Mouse (Mus musculus): ENCODE results near the gene Ergic3. TPM values are rescaled to one million over a fixed set of nuclear protein-coding genes. Genes with fewer than 3 reads are reported as not detected.

Ergic3 gene
- 175 and 193 TPM in 2 replicates for total RNA-seq (2015)
- 35.9 and 54.6 TPM in 2 replicates for total RNA-seq (2017)

DNA sequence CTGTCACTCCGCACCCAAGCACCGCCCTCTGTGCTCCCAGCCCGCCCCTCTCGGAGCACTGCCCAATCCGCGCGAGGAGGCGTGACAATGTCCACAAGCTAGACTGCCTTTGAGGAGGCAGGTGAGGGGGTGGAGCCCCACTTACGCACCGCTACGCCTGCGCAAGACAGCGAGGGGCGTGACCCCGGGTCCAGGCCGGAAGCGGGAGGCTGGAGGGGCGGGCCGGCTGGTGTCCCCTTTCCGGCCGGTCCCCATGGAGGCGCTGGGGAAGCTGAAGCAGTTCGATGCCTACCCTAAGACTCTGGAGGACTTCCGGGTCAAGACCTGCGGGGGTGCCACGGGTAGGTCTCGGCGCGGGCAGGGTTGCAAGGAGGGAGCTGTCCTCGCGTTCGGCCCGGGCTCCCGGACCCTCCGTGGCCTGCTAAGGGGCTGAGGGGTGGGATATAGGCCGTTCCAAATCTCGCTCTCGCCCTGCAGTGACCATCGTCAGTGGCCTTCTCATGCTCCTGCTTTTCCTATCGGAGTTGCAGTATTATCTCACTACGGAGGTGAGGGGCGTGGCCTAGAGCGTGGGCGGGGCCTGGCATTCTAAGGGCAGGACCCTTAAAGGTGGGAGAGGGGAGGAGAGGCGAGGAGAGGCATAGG, at the start of gene Ergic3, which contains the start of gene 6430550D23Rik:
TSS of gene Ergic3 (plus strand) at position 158 of the 645 bp plus-strand sequence.
TSS of gene 6430550D23Rik (minus strand) at position 90 of the 645 bp plus-strand sequence.
- ATAC-seq (ENCODE audit: poor library complexity, severe bottlenecking): peak; percentile 99

- no peak for ATAC-seq (ENCODE audit: poor library complexity, severe bottlenecking)
Observed at GRCm38 (mm10) chr2:155959981-155960380, 47.9 kb upstream of the Ergic3 start.

GRCm38 (mm10) chr2:155961862-155962261, 46.0 kb upstream of the Ergic3 start:
- no peak for ATAC-seq (ENCODE audit: poor library complexity, severe bottlenecking)

GRCm38 (mm10) chr2:155962991-155963390, 44.9 kb upstream of the Ergic3 start:
- ATAC-seq (ENCODE audit: poor library complexity, severe bottlenecking): no peak

DNA sequence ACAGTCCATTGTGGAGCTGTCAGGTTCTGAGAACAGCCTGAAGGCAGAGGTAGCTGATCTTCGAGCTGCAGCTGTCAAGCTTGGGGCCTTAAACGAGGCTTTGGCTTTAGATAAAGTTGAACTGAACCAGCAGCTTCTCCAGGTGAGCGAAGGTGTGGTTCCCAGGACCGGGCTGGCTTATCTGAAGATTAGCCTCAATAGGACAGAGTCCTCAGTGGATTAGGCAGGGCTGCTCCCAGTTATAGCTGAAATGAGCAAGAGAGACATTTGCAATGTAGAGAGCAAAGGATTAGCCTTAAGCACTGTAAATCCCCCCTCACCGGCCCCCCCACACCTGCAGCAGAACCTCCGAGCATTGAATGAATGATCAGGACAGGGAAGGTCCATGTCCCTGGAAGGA, 34.5 kb upstream of the Ergic3 start:
- no peak for ATAC-seq (ENCODE audit: poor library complexity, severe bottlenecking)

DNA sequence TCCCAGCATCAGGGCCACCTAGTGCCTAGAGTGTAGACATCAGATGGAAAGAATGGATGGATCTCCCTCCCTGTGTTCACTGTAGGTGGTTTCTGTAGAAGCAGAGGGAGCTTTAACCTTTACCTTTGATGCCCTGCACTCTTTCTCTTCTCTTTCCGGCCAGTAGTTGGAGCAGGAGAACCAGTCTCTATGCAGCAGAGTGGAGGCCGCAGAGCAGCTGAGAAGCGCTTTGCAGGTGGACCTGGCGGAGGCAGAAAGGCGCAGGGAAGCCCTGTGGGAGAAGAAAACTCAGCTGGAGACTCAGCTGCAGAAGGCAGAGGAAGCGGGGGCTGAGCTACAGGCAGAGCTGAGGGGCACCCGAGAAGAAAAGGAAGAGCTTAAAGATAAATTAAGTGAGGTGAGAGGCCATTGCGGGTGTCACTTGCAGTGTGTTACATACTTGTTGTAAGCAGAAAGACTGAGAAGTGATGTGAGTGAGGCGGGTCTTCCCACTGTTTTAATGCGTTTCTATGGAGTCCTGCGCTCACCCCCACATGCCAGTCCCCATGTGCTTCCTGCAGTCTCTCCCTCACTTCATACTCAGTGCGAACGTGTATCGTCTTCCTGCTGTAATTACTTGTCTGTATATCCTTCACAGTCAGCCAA, 33.6 kb upstream of the Ergic3 start:
- ATAC-seq (ENCODE audit: poor library complexity, severe bottlenecking): no peak

- peak; percentile 98 for ATAC-seq (ENCODE audit: poor library complexity, severe bottlenecking)
Observed at GRCm38 (mm10) chr2:155979328-155979991, 28.4 kb upstream of the Ergic3 start.

DNA sequence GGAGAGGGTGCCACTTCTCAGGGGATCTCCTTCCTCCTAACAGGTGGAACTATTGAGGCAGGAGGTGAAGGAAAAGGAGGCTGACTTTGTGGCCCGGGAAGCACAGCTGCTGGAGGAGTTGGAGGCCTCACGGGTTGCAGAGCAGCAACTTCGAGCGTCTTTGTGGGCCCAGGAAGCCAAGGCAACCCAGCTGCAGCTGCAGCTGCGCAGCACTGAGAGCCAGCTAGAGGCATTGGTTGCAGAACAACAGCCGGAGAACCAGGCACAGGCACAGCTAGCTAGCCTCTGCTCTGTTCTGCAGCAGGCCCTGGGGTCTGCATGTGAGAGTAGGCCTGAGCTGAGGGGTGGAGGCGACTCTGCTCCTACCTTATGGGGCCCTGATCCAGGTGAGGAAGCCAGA, 22.1 kb upstream of the Ergic3 start:
- no peak for ATAC-seq (ENCODE audit: poor library complexity, severe bottlenecking)

DNA sequence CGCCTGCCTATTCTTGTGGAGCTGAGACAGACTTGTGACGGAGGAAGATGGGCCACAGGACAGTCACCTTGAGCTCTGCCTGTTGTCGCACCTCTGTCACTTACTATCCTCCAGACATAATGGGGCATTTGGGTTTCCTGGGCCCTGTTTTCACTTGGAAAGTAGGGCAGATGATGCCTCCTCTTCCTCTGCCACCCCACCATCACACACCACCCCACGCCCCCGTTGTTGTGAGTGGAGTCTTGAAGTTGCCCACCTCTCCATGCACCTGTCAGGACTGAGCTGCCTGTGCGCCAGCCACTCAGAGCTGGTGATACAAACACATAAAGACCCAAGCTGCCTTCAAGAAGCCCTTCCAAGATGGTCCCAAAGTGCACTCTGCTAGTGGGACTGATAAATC, 20.7 kb upstream of the Ergic3 start:
- no peak for ATAC-seq (ENCODE audit: poor library complexity, severe bottlenecking)

DNA sequence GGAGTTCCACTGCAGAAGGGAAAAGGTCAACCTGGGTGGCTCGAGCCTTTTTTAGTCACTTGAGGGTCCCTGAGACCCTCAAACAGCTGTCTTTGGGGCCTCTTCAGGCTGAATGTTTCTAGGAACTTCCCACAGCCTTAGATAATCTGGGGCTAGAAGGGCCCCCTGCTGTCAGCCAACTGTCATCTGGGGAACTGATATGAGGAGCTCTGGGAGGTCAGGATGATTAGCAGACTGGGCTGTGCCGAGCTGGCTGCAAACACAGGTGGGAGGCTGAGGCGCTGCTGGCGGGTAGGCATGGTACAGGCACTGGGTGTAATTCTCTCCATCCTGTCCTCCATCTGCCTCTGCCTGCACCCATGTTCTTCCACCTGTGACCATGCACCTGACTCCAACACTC, 18.8 kb upstream of the Ergic3 start:
- no peak for ATAC-seq (ENCODE audit: poor library complexity, severe bottlenecking)

GRCm38 (mm10) chr2:155991151-155991550, 16.7 kb upstream of the Ergic3 start:
- ATAC-seq (ENCODE audit: poor library complexity, severe bottlenecking): no peak

DNA sequence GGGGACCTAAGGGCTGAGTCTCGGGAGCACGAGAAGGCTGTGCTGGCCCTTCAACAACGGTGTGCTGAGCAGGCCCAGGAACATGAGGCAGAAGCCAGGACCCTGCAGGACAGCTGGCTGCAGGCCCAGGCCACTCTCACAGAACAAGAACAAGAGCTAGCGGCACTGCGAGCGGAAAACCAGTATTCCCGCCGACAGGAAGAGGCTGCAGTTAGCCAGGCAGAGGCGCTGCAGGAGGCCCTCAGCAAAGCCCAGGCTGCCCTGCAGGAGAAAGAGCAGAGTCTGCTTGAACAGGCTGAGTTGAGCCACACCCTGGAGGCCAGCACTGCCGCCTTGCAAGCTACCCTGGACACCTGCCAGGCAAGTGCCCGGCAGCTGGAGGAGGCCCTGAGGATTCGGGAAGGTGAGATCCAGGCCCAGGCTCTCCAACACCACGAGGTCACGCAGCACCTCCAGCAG, 16.0 kb upstream of the Ergic3 start:
- no peak for ATAC-seq (ENCODE audit: poor library complexity, severe bottlenecking)

- no peak for ATAC-seq (ENCODE audit: poor library complexity, severe bottlenecking)
Observed at GRCm38 (mm10) chr2:156005393-156005792, 2.5 kb upstream of the Ergic3 start.

- ATAC-seq (ENCODE audit: poor library complexity, severe bottlenecking): no peak
Observed at GRCm38 (mm10) chr2:156018106-156018505, 10.3 kb downstream of the Ergic3 start.

DNA sequence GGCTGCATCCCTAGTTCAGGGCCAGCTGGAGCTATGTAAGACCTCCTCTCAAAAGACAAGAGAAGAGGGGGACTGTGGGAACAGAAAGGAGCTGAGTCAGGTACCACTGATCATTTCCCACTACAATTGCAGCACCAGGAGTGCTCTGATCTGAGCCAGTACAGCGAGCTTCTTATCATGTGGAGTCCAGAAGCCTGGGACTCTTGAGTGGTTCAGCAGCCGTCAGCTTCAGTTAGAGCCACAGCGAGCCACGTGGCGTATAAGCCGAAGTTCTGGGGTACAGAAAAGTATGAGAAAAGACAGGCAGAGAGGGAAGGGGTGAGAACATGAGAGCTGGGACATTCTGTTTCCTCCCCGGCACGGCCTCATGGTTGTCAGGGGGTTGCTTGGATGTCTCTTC, 13.4 kb downstream of the Ergic3 start:
- no peak for ATAC-seq (ENCODE audit: poor library complexity, severe bottlenecking)

DNA sequence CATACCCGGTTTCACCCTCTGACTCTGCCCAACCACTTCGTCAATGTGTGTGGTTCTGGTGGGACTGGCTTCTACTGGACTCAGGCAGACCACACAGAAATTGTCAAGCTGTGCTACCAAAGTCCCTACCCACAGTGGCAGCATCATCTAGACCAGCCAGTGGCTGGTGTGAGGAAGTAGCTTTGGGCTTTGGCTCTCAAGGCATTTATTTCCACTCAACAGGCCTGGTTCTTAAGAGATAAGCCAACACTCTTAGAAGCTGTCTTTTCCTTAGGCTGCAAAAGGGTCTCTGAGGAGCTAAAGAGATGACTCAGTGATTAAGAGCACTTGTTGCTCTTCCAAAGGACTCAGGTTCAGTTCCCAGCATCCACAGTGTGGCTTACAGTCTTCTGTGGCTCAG, 13.9 kb downstream of the Ergic3 start:
- no peak for ATAC-seq (ENCODE audit: poor library complexity, severe bottlenecking)

DNA sequence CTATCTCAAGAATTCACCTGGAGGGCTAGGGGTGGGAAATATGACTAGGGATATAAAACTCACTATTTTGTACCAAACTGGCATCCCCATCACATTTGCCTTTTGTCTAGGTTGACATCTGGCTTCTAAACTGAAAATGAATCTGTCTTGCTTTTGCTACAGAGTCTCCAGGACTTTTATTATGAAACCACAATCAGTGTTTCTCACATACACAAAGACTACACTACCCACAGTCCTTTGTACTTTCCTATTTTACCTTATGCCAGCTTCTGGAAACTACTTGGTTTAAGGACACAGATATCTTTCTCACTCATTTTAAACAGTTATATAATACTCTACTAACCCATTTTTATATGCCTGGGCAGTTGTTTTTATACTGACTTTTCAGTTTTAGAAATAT, 17.6 kb downstream of the Ergic3 start:
- no peak for ATAC-seq (ENCODE audit: poor library complexity, severe bottlenecking)

DNA sequence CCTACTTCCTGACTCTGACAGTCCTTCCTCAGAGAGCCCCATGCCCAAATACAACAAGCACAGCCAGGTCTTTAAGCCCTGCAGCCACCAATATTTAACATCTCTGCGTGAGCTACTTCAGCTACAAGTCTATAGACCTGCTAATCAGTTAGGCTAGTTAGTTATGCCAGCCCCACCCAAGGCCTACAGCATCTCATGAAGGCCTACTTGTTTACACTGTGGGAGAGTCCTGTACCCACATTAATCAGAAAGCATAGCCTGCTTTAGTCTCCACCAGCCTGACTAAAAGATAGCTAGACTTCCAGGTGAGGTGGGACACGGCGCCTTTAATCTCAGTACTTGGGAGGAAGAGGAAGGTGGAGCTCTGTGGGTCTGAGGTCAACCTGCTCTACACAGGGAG, 31.5 kb downstream of the Ergic3 start:
- no peak for ATAC-seq (ENCODE audit: poor library complexity, severe bottlenecking)

GRCm38 (mm10) chr2:156042903-156043302, 35.1 kb downstream of the Ergic3 start:
- ATAC-seq (ENCODE audit: poor library complexity, severe bottlenecking): no peak

DNA sequence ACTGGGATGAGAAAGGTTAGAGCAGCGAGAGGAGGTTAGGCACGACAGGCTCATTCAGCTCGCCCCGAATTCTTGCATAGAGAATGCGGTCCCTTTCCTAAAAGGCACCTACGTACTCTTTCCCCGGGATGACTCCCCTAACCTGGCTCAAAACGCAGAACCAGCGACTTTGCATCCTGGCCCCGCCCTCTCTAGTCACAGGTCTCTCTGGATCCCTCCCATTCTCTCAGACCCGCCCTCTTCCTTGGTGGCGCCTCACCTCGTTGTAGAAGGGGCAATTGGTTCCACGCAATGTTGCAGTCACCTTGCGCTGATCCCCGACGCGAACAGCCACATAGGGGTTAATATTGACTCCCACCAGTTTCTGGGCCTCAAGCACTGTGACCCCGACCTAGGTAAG, 40.1 kb downstream of the Ergic3 start:
- ATAC-seq (ENCODE audit: poor library complexity, severe bottlenecking): no peak

DNA sequence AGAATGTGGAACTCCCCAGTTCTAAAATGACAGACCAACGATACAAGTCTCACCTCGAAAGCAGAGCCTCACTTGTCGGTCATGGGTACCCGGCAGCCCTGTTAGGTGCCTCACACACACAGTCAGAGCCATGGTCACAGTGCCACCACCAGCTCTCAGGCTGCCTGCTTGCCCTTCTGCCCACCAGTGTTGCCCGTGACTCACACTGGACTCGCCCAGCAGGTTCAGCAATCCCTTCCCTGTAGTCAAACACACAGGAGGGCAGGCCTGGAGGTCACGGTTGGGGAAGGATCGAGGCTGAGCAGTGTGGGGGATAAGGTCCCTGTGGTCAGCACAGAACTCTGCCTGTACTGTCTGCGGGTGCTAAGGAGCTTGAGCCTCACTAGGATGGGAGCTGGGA, 45.0 kb downstream of the Ergic3 start, which contains the start of gene Fer1l4:
TSS of gene Fer1l4 (minus strand) at position 132 of the 400 bp plus-strand sequence.
- no peak for ATAC-seq (ENCODE audit: poor library complexity, severe bottlenecking)

Measured in megakaryocyte, adult 5-6 weeks (primary cell).